Mouse (Mus musculus): ENCODE measurements around the gene Slc25a47.

Slc25a47 gene

GRCm38 (mm10) chr12:108835840-108836409 is at the start of gene Slc25a47, which contains the start of gene Slc25a29:
TSS of gene Slc25a47 (plus strand) at chr12:108836046.
TSS of gene Slc25a29 (minus strand) at chr12:108835883.
- peak; percentile 95 for DNase-seq (ENCODE audit: extremely low spot score)

DNA sequence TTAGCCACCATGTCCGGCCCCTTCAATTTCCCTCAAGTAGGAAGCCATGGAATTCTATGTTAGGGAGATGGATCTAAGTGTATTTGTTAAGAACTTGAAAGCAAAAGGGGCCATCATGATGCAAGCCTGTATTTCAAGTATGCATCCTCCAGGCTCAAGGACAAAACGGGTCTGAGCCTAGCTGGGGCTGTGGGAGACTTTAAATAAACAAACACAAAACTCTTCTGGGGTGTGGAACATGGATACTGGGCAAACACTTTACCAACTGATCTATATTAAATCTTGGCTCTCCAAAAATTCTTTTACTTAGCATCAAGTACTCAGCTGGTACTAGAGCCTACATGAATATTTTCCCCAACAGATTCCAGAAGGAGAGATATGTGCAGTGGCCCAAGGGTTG is 48.5 kb upstream of the Slc25a47 start:
- no peak for DNase-seq (ENCODE audit: extremely low spot score)

DNA sequence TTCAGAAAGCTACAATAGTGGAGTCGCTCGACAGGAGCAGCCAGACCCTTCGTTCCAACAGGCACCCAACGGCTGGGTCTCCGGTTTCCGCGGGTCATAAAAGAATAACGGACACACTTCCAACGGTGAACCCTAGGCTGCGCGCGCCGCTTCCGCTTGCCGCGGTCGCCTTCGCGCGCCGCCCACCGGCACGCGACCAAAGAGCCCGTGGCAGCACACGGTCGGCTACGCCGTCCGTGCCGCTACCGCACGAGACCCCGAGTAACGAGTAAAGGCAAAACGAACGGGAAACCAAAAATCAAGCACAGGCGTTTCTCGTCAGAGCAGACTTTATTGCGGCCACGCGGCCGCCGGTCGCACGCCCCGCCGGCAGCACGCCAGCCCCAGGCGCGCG is 43.7 kb upstream of the Slc25a47 start:
- DNase-seq (ENCODE audit: extremely low spot score): peak; percentile 75

GRCm38 (mm10) chr12:108792546-108793452 is 43.0 kb upstream of the Slc25a47 start, which contains the start of gene Yy1:
TSS of gene Yy1 (plus strand) at chr12:108792973.
- peak; percentile 98 for DNase-seq (ENCODE audit: extremely low spot score)

DNA sequence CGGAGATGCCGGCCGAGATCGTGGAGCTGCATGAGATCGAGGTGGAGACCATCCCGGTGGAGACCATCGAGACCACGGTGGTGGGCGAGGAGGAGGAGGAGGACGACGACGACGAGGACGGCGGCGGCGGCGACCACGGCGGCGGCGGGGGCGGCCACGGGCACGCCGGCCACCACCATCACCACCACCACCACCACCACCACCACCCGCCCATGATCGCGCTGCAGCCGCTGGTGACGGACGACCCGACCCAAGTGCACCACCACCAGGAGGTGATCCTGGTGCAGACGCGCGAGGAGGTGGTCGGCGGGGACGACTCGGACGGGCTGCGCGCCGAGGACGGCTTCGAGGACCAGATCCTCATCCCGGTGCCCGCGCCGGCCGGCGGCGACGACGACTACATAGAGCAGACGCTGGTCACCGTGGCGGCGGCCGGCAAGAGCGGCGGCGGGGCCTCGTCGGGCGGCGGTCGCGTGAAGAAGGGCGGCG is 42.3 kb upstream of the Slc25a47 start:
- DNase-seq (ENCODE audit: extremely low spot score): no peak

- DNase-seq (ENCODE audit: extremely low spot score): peak; percentile 83
These were observed 41.7 kb upstream of the Slc25a47 start for GRCm38 (mm10) chr12:108794078-108794711.

DNA sequence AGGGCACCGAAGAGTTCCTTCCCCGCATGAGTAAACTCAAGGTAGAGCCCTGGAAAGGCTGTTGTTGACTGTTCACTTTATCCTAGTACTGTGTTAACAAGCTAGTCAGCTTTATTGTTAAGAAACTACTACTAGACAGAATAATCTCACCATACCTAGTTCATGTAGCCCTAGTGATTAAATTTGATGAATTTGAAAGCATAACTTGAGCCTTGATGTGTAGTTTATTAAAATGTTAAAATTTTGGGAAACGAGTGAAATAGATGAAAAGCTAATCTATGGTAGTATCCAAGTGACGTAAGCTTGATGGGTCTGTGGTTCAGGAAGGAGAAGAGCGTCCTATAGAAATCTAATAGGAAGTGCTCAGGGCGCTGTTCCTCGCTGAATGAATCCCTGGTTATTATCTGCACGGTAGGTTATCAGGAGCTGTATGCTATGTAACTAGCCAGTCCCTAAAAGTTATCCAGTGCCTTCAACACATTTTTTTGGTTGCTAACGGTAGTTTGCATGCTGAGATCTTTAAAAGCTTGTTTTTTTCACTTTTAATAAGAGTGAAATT is 40.8 kb upstream of the Slc25a47 start:
- no peak for DNase-seq (ENCODE audit: extremely low spot score)

- DNase-seq (ENCODE audit: extremely low spot score): no peak
These were observed 34.2 kb upstream of the Slc25a47 start for GRCm38 (mm10) chr12:108801613-108802012.

DNA sequence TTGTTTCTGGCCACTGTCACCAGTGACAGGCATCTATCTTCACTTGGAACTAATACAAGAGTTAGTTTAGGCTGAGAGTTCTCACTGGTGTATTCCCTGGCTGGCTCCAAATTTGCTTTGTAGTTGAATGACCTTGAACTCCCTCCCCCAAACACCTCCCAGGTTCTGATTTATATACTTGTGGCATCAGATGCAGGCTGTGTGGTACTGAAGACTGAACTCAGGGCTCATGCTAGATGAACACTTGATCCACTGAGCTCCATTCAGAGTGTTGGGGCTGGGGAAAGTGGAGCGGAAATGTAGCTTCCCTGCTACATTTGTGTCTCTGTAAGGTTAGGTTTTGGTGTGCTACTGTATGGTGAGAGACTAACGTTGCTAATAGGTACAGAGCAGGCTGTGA is 31.5 kb upstream of the Slc25a47 start:
- DNase-seq (ENCODE audit: extremely low spot score): no peak

DNA sequence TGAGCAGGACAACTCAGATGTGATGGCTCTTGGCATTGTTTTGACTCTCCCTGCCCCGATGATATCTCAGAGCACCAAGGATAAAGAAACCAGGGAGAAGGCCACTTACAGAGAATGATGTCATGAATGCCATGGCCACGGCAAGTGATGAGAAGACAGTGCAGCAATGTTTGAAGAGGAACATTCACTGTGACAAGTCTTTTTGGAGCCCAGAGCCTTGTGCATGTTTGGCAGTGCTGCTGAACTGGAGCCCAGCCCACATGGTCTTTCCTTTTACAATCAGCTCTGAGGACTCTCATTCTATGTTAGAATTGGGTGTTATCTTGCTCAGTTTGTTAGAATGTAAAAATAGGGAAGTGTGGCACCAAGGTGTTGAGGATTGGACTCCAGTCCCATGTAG is 27.4 kb upstream of the Slc25a47 start:
- no peak for DNase-seq (ENCODE audit: extremely low spot score)

DNA sequence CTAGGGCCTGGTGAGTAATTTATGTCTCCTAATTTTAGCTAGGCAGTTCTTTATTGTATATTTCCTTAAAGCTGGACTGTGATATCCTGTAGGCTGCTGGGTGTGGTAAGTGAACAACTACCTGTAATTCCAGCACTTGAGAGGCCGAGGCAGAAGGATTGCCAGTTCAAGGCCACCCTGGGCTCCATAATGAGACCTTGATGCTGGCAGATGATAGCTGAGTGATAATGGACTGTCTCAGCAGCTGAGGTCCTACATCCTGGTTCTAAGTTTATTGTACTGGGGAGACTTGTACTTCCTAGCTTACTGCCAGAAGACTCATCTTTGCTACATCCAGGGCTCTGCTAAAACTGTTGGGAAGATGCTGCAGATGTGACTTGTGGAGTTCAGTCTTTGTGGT is 26.1 kb upstream of the Slc25a47 start:
- DNase-seq (ENCODE audit: extremely low spot score): no peak

DNA sequence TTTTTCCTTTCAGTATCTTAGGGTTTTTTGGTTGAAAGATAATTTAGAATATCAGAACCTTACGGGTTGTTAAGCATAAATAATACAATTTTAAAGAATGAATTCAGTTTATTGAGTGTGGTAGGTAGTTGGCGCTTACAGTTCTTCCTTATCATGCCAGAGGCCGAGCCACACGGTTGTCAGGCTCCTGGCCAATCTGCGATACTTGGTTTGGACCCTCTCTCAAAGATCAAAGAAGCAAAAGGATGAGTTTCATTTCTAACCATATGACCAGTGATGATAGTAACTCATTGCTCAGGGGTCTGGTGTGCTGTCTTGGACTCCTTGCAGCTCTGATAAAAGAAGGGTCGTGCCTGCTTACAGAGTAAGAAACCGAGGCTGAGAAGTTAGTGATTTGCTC is 25.5 kb upstream of the Slc25a47 start:
- no peak for DNase-seq (ENCODE audit: extremely low spot score)

GRCm38 (mm10) chr12:108811133-108811532 is 24.7 kb upstream of the Slc25a47 start:
- no peak for DNase-seq (ENCODE audit: extremely low spot score)

DNA sequence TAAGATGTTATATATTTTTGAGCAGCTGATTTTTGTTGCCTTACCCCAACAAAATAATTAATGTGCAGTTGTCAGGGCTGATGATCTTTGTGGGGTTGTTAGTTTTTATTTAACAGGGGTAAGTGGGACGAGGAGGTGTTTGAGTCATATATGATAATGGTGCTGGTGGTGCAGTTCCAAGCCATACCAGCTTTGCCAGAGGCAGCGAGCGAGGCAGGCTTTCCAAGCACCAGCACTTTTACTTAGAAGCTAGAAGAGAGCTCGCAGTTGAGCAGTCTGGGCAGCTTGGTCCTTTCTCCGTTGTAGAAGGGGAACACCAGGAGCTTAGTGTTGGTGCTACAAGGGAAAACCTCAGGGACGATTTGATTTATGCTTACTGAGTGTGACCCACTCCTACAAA is 23.4 kb upstream of the Slc25a47 start:
- no peak for DNase-seq (ENCODE audit: extremely low spot score)

DNA sequence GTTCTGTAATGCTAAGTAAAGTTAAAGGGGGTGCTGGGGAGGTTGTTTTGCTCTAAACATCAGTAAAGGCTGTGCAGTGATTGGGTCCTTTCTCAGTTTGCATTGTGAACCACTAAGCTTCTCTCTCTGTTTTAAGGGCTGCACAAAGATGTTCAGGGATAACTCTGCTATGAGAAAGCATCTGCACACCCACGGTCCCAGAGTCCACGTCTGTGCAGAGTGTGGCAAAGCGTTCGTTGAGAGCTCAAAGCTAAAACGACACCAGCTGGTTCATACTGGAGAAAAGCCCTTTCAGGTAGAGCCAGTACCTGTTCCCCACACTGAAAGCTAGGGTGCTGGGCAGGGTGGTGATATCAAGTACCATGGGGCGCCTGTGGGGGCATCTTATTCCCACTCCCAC is 21.4 kb upstream of the Slc25a47 start:
- no peak for DNase-seq (ENCODE audit: extremely low spot score)

DNA sequence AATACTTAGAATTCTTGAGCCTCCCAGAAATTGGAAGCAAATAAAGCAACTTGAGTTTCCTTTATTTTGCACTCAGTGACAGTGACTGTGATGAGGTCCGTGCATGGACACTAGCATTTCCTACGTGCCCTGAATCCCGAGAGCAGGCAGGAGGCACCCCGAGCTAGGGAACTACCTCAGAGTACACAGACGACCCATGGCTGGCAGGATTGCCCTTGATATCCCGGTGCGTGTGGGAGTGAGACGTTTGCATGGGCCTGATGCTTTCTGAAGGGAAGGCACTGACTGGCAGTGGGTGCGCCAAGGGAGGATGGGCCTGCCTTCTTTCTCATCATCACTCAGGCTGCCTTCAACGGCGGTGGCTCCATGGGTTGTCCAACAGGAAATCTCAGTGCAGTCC is 19.3 kb upstream of the Slc25a47 start:
- no peak for DNase-seq (ENCODE audit: extremely low spot score)

GRCm38 (mm10) chr12:108820461-108820860 is 15.4 kb upstream of the Slc25a47 start:
- DNase-seq (ENCODE audit: extremely low spot score): no peak

DNA sequence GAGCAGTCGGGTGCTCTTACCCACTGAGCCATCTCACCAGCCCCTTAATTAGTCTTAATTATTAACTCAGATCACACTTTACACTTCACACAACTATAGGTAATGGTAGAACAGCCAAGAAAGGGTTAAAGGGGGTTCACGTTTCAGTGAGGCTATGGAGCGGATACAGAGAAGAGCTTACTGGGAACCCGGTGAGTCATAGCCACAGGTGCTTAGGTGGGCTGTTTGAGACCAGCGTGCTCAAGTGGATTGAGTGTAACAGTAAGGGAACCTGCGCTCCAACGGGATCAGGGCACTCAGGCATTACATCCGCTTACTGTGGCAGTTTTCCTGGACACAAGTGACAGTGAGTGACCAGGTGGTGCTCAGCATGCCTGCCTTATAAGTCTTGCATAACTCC is 12.8 kb upstream of the Slc25a47 start:
- no peak for DNase-seq (ENCODE audit: extremely low spot score)

GRCm38 (mm10) chr12:108824225-108824874 is 11.5 kb upstream of the Slc25a47 start:
- no peak for DNase-seq (ENCODE audit: extremely low spot score)

GRCm38 (mm10) chr12:108825561-108826224 is 10.2 kb upstream of the Slc25a47 start:
- no peak for DNase-seq (ENCODE audit: extremely low spot score)

Data from embryo, embryonic 9.5 days (tissue).